Comparison of ENCODE assay signal across 8 mouse cellular contexts in the genomic region with DNA sequence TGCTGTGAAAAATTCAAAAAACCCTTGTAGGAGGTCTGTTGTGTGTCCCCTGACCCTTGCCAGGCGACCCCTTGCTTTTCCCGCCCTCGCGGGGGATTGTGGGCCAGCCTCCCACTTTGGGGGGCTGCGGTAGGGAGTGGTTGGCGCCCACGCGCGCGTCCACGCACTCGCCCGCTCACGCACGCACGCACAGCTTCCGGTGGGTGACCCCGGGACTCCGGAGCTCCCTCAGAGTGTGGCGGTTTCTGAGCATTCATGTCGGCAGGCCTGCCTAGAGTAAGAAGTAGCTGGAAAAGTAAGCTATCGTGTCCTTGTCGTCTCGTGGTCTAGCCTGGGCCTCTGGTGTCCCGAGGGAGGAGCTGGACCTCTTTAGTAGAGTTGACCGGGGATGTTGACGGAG. TPM values are rescaled to one million over a fixed set of nuclear protein-coding genes. Genes with fewer than 3 reads are reported as not detected.
A peak's percentile ranks its signal among the peaks of the same experiment; 100 is the strongest.
DNase-seq lines count a peak whose midpoint lies in the region; ATAC-seq lines count a peak whose summit lies in the region.

A gene (minus strand): TSS at position 79 of the 400 bp plus-strand sequence.
A gene (plus strand): TSS at position 190 of the 400 bp plus-strand sequence.

- intact Hi-C loops in heart, postnatal 10 days (cut with DNase I): loop anchor here (2.0 kb wide), 1 partner anchor 16 kb away; no protein-coding TSS in a partner anchor

- peaks cover 12% of the 10 kb centered on the region for H3K4me1 ChIP-seq in hindbrain, embryonic 10.5 days (replicated peaks)
- peaks cover 17% of the 10 kb centered on the region for H3K4me1 ChIP-seq in liver, embryonic 13.5 days (replicated peaks)
- 0 out of 2 replicates have a peak, but pooled peaks cover 4% of the 10 kb centered on the region for H3K4me1 ChIP-seq in stomach, embryonic 15.5 days

- peak; percentile 6; the same call in 1 of the 2 replicates for ATAC-seq in liver, embryonic 13.5 days (ENCODE audit: low read depth)
- 0 out of 2 replicates have a peak, but pooled peaks have one; percentile 25 for ATAC-seq in stomach, embryonic 15.5 days (ENCODE audit: insufficient read depth, low FRiP score, low read depth)

- DNase-seq in heart, adult 11 months: peak; percentile 94
- no peak for DNase-seq in heart, postnatal 10 days
- peak; percentile 25 for DNase-seq in urinary bladder, adult 2 months (ENCODE audit: low spot score)
- DNase-seq in urinary bladder, adult 18-20 months (ENCODE audit: low spot score in 2 of 2): no peak
- DNase-seq in hindbrain, embryonic 10.5 days (ENCODE audit: low spot score): no peak
- no peak for DNase-seq in liver, embryonic 13.5 days
- no peak for DNase-seq in urinary bladder, postnatal 10 days (ENCODE audit: low spot score)

- peak within 1 kb of the TSS; percentile 97 for H3K27ac ChIP-seq in hindbrain, embryonic 10.5 days
- H3K27ac ChIP-seq in liver, embryonic 13.5 days: peak within 1 kb of the TSS; percentile 89
- peak within 1 kb of the TSS; percentile 95 for H3K27ac ChIP-seq in stomach, embryonic 15.5 days

- H3K4me2 ChIP-seq in liver, embryonic 13.5 days: peak within 1 kb of the TSS; percentile 86
- H3K4me2 ChIP-seq in stomach, embryonic 15.5 days: peak within 1 kb of the TSS; percentile 73

- peaks cover 21% of the 10 kb centered on the region for H3K36me3 ChIP-seq in hindbrain, embryonic 10.5 days
- H3K36me3 ChIP-seq in liver, embryonic 13.5 days: no peaks in the 10 kb centered on the region
- no peaks in the 10 kb centered on the region for H3K36me3 ChIP-seq in stomach, embryonic 15.5 days

- H3K27me3 ChIP-seq in hindbrain, embryonic 10.5 days (ENCODE audit: insufficient read depth, poor library complexity, severe bottlenecking): no peaks in the 10 kb centered on the region
- H3K27me3 ChIP-seq in liver, embryonic 13.5 days: no peaks in the 10 kb centered on the region
- H3K27me3 ChIP-seq in stomach, embryonic 15.5 days (replicated peaks): no peaks in the 10 kb centered on the region

- H3K4me3 ChIP-seq in hindbrain, embryonic 10.5 days: peak within 1 kb of the TSS; percentile 71
- H3K4me3 ChIP-seq in liver, embryonic 13.5 days (replicated peaks): peak within 1 kb of the TSS; percentile 69
- H3K4me3 ChIP-seq in stomach, embryonic 15.5 days (replicated peaks): peak within 1 kb of the TSS; percentile 68

- peak within 1 kb of the TSS; percentile 75 for H3K9ac ChIP-seq in liver, embryonic 13.5 days
- H3K9ac ChIP-seq in stomach, embryonic 15.5 days: peak within 1 kb of the TSS; percentile 54; the same call in 1 of the 2 replicates

- 79% methylated on average over 27 of the region's 27 CpGs for WGBS in hindbrain, embryonic 10.5 days
- 73% methylated on average over 27 of the region's 27 CpGs for WGBS in liver, embryonic 13.5 days (ENCODE audit: insufficient replicate concordance)
- 72% methylated on average over 27 of the region's 27 CpGs for WGBS in stomach, embryonic 15.5 days

- no peaks in the 10 kb centered on the region for H3K9me3 ChIP-seq in hindbrain, embryonic 10.5 days
- no peaks in the 10 kb centered on the region for H3K9me3 ChIP-seq in liver, embryonic 13.5 days (replicated peaks)
- no peaks in the 10 kb centered on the region for H3K9me3 ChIP-seq in stomach, embryonic 15.5 days

RNA-seq across cellular contexts. Expression of the first gene that starts in this region (rescaled TPM):
- total RNA-seq in heart, postnatal 10 days (2021): 1 to 10 TPM; 3.7 to 4.4 TPM
- 1.0 and 1.2 TPM in 2 replicates for polyA plus RNA-seq in urinary bladder, adult 2 months (2012; rRNA removed)
- 12.3 and 13.6 TPM in 2 replicates for polyA plus RNA-seq in hindbrain, embryonic 10.5 days (2016; fragmentation: Nextera tagmentation; extraction: Ambion mirVana)
- 5.0 and 5.6 TPM in 2 replicates for polyA plus RNA-seq in liver, embryonic 13.5 days (2015; fragmentation: Nextera tagmentation; extraction: Ambion mirVana)
- 6.3 and 6.5 TPM in 2 replicates for polyA plus RNA-seq in stomach, embryonic 15.5 days (2015; fragmentation: Nextera tagmentation; extraction: Ambion mirVana)

RNA-seq across cellular contexts. Expression of the second gene that starts in this region (rescaled TPM):
- total RNA-seq in heart, postnatal 10 days (2021): under 1 TPM; 0.10 to 0.47 TPM
- 0.93 and 2.8 TPM in 2 replicates for polyA plus RNA-seq in urinary bladder, adult 2 months (2012; rRNA removed)
- polyA plus RNA-seq in hindbrain, embryonic 10.5 days (2016; fragmentation: Nextera tagmentation; extraction: Ambion mirVana): not detected in 2 replicates
- polyA plus RNA-seq in liver, embryonic 13.5 days (2015; fragmentation: Nextera tagmentation; extraction: Ambion mirVana): 0.10 and 0.15 TPM in 2 replicates
- polyA plus RNA-seq in stomach, embryonic 15.5 days (2015; fragmentation: Nextera tagmentation; extraction: Ambion mirVana): 0.46 and 0.59 TPM in 2 replicates

Comparison
In these comparisons a context has a peak if more than half of its experiments do, and no peak if none do; other contexts are left out.
1. DNase-seq: peak in heart, adult 11 months (single experiment) and urinary bladder, adult 2 months (single experiment); none in heart, postnatal 10 days (0 of 2), urinary bladder, adult 18-20 months (0 of 2), hindbrain, embryonic 10.5 days (single experiment), liver, embryonic 13.5 days (single experiment) and urinary bladder, postnatal 10 days (single experiment).
2. Peak in every context shown above with its lines, with median percentiles within 50 percentile points of each other: H3K27ac ChIP-seq and H3K4me3 ChIP-seq.